Mouse (Mus musculus): Measurements from ENCODE around the gene Slbp. TPM values are rescaled to one million over a fixed set of nuclear protein-coding genes. Genes with fewer than 3 reads are reported as not detected.
A peak's percentile ranks its signal among the peaks of the same experiment; 100 is the strongest.

Slbp gene
- polyA plus RNA-seq, 1 experiment from 2014 or later: 129 TPM

DNA sequence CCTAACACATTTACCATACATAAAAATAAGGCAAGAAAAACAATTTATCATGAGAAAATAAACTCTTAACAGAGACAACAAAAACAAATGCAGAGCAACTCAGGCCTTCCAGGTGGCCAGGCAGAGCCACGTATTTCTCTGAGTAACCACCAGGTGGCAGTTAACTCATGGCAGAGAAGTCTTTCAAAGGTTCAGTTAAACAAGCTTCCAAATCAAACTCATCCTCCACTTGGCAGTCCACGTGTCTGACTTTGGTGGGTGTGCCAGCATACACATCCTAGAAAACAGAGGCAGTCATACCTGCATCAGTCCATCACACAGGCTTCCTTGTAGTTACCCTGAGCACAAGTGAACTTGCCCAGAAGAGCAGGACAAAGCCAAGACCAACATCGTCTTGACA, 11.7 kb downstream of the Slbp start:
- H3K4me2 ChIP-seq (replicated peaks): no peak overlapping the region
- no peak overlapping the region for H3K9ac ChIP-seq (replicated peaks)
- H3K9me3 ChIP-seq: no peaks in the 10 kb centered on the region
- no peak for ATAC-seq (replicated peaks)
- H3K4me1 ChIP-seq: no peaks in the 10 kb centered on the region
- H3K4me3 ChIP-seq: no peak overlapping the region
- no peaks in the 10 kb centered on the region for H3K27me3 ChIP-seq
- H3K36me3 ChIP-seq: peaks cover 43% of the 10 kb centered on the region
- H3K27ac ChIP-seq (replicated peaks): no peak overlapping the region
- WGBS: 39% methylated on average over 3 of the region's 3 CpGs

DNA sequence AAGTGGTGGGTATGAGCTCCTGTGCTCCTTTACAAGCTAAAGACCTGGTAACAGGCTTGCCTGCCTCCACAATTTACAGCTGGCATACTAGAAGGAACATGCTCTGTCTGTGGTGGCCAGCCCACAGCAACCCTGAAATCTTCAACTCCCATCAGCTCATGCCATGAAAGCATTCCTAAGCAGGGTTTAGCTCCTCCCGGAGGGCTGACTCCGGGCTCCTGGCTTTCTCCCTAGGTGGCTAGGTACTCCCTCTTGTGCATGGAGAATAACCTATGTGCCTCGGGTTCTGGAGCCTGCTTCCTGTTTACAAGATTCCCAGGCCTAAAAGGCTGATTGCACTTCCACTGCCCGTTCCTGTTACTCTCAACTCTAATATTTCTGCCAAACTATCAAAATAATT, 13.5 kb downstream of the Slbp start:
- no peak overlapping the region for H3K9ac ChIP-seq (replicated peaks)
- H3K36me3 ChIP-seq: peaks cover 30% of the 10 kb centered on the region
- H3K4me3 ChIP-seq: no peak overlapping the region
- WGBS: 63% methylated on average over 4 of the region's 4 CpGs
- H3K4me2 ChIP-seq (replicated peaks): no peak overlapping the region
- no peaks in the 10 kb centered on the region for H3K4me1 ChIP-seq
- no peaks in the 10 kb centered on the region for H3K27me3 ChIP-seq
- no peak overlapping the region for H3K27ac ChIP-seq (replicated peaks)
- H3K9me3 ChIP-seq: no peaks in the 10 kb centered on the region
- no peak for ATAC-seq (replicated peaks)

- WGBS: 77% methylated on average over 3 of the region's 3 CpGs
- Histone ChIP-seq H3K4me2 (replicated peaks) (no peak overlapping the region), H3K36me3 (peaks cover 20% of the 10 kb centered on the region), H3K27me3 (no peaks in the 10 kb centered on the region), H3K4me1 (no peaks in the 10 kb centered on the region), H3K27ac (replicated peaks) (no peak overlapping the region), H3K4me3 (no peak overlapping the region), H3K9me3 (no peaks in the 10 kb centered on the region), H3K9ac (replicated peaks) (no peak overlapping the region)
- no peak for ATAC-seq (replicated peaks)
These were observed 14.6 kb downstream of the Slbp start for GRCm38 (mm10) chr5:33637606-33638350.

DNA sequence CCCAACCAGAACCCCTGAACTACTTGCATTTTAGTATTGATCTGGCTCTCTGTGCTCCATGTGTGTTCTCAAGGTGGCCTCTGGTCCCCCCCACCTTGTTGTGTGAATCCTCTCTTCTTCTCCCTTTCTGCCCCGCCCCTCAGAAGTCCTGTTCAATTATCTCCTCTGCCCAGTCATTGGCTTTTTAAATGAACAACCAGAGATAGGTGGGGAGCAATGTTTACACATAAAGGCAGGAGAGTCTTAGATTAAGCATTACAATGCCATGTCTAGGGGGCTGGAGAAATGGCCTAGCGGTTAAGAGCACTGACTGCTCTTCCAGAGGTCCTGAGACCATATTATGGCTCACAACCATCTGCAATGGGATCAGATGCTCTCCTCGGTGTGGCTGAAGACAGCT, 17.0 kb downstream of the Slbp start:
- H3K9me3 ChIP-seq: no peaks in the 10 kb centered on the region
- H3K4me3 ChIP-seq: no peak overlapping the region
- WGBS: 95% methylated on average over 3 of the region's 3 CpGs
- peaks cover 4% of the 10 kb centered on the region for H3K36me3 ChIP-seq
- H3K4me2 ChIP-seq (replicated peaks): no peak overlapping the region
- H3K27ac ChIP-seq (replicated peaks): no peak overlapping the region
- no peak overlapping the region for H3K9ac ChIP-seq (replicated peaks)
- H3K27me3 ChIP-seq: no peaks in the 10 kb centered on the region
- peaks cover 3% of the 10 kb centered on the region for H3K4me1 ChIP-seq
- ATAC-seq (replicated peaks): no peak

GRCm38 (mm10) chr5:33632526-33632925, 19.8 kb downstream of the Slbp start:
- peaks cover 20% of the 10 kb centered on the region for H3K4me1 ChIP-seq
- no peak for ATAC-seq (replicated peaks)
- WGBS: 85% methylated on average over 1 of the region's 1 CpGs
- H3K4me3 ChIP-seq: no peak overlapping the region
- no peak overlapping the region for H3K9ac ChIP-seq (replicated peaks)
- H3K4me2 ChIP-seq (replicated peaks): no peak overlapping the region
- no peaks in the 10 kb centered on the region for H3K27me3 ChIP-seq
- H3K27ac ChIP-seq (replicated peaks): no peak overlapping the region
- H3K9me3 ChIP-seq: no peaks in the 10 kb centered on the region
- no peaks in the 10 kb centered on the region for H3K36me3 ChIP-seq

DNA sequence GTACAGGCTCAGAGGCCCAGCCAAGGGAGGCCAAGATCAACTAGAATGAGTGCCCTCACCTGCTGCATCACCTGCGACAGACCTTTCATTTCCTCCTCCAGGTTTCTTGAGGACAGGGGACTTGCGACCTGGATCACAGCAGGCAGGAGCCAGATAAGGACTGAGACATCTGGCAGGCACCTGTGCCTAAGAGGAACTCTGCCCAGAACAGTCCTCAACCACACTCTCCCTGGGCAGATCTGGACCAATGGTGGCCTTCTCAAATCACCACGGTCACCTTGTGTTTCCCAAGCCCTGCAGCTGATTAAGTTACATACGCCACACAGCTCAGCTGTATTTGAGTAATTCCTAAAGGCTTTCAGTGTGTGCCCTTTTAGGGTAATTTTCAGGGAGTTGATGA, 21.8 kb downstream of the Slbp start:
- peaks cover 20% of the 10 kb centered on the region for H3K4me1 ChIP-seq
- H3K36me3 ChIP-seq: no peaks in the 10 kb centered on the region
- H3K27ac ChIP-seq (replicated peaks): no peak overlapping the region
- H3K4me2 ChIP-seq (replicated peaks): peak overlapping the region; percentile 57
- H3K4me3 ChIP-seq: peak overlapping the region; percentile 85
- H3K27me3 ChIP-seq: no peaks in the 10 kb centered on the region
- 76% methylated on average over 4 of the region's 4 CpGs for WGBS
- no peak for ATAC-seq (replicated peaks)
- H3K9me3 ChIP-seq: no peaks in the 10 kb centered on the region
- H3K9ac ChIP-seq (replicated peaks): peak overlapping the region; percentile 56; the same call in 1 of the 2 replicates

GRCm38 (mm10) chr5:33630061-33630460, 22.3 kb downstream of the Slbp start:
- Histone ChIP-seq H3K27me3 (no peaks in the 10 kb centered on the region), H3K36me3 (no peaks in the 10 kb centered on the region), H3K4me3 (peak overlapping the region; percentile 85), H3K4me1 (peaks cover 20% of the 10 kb centered on the region), H3K9me3 (no peaks in the 10 kb centered on the region), H3K9ac (replicated peaks) (peak overlapping the region; percentile 56), H3K4me2 (replicated peaks) (peak overlapping the region; percentile 57), H3K27ac (replicated peaks) (peak overlapping the region; percentile 92)
- peak; percentile 30 for ATAC-seq (replicated peaks)
- WGBS: 4% methylated on average over 9 of the region's 9 CpGs

GRCm38 (mm10) chr5:33629301-33629987, 22.9 kb downstream of the Slbp start, which contains the start of the genes Fam53a and Gm9903:
Gene Fam53a (minus strand): TSS chr5:33629635.
Gene Gm9903 (plus strand): TSS chr5:33629925.
- 0% methylated on average over 98 of the region's 99 CpGs for WGBS

GRCm38 (mm10) chr5:33628820-33629300, 23.5 kb downstream of the Slbp start:
- no peak for ATAC-seq (replicated peaks)
- no peaks in the 10 kb centered on the region for H3K27me3 ChIP-seq
- H3K36me3 ChIP-seq: no peaks in the 10 kb centered on the region
- under 1% methylated on average over 24 of the region's 24 CpGs for WGBS
- peak overlapping the region; percentile 92 for H3K27ac ChIP-seq (replicated peaks)
- peak overlapping the region; percentile 75 for H3K9ac ChIP-seq (replicated peaks)
- peak overlapping the region; percentile 85 for H3K4me3 ChIP-seq
- peak overlapping the region; percentile 78 for H3K4me2 ChIP-seq (replicated peaks)
- no peaks in the 10 kb centered on the region for H3K9me3 ChIP-seq
- peaks cover 20% of the 10 kb centered on the region for H3K4me1 ChIP-seq

More at GRCm38 (mm10) chr5:33629301-33629987, 22.9 kb downstream of the Slbp start, which contains the start of the genes Fam53a and Gm9903:
- peak; percentile 96 for ATAC-seq (replicated peaks)
- Histone ChIP-seq H3K9ac (replicated peaks) (peak within 1 kb of the TSS; percentile 75), H3K4me2 (replicated peaks) (peak within 1 kb of the TSS; percentile 78), H3K27ac (replicated peaks) (peak within 1 kb of the TSS; percentile 92), H3K36me3 (no peaks in the 10 kb centered on the region), H3K9me3 (no peaks in the 10 kb centered on the region), H3K4me3 (peak within 1 kb of the TSS; percentile 85), H3K4me1 (peaks cover 20% of the 10 kb centered on the region), H3K27me3 (no peaks in the 10 kb centered on the region)

GRCm38 (mm10) chr5:33627968-33628367, 24.4 kb downstream of the Slbp start:
- H3K4me1 ChIP-seq: peaks cover 20% of the 10 kb centered on the region
- no peaks in the 10 kb centered on the region for H3K27me3 ChIP-seq
- H3K9ac ChIP-seq (replicated peaks): no peak overlapping the region; the same call in 1 of the 2 replicates
- peak overlapping the region; percentile 78 for H3K4me2 ChIP-seq (replicated peaks)
- H3K36me3 ChIP-seq: no peaks in the 10 kb centered on the region
- H3K4me3 ChIP-seq: peak overlapping the region; percentile 85
- 40% methylated on average over 4 of the region's 4 CpGs for WGBS
- ATAC-seq (replicated peaks): no peak
- H3K27ac ChIP-seq (replicated peaks): no peak overlapping the region
- H3K9me3 ChIP-seq: no peaks in the 10 kb centered on the region

DNA sequence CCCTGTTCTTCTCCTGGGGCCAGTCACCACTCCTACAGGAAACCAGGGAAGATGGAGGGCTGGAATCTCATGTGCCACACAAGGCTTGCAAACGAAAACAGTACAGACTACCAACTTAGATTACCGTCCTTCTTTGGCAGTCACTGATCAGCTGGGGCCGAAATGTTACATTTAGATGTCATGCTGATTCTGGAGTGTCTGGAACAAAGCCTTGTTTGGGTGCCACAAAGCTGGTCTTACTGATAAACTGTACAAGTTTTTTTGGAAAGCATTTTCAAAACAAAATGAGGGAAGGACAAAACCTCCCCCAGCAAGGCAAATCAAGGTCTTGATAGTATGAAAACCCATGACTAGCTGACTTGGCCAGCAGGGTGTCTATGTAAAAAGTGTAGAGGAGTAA, 28.6 kb downstream of the Slbp start:
- H3K27me3 ChIP-seq: no peaks in the 10 kb centered on the region
- H3K9ac ChIP-seq (replicated peaks): no peak overlapping the region
- H3K9me3 ChIP-seq: no peaks in the 10 kb centered on the region
- H3K4me3 ChIP-seq: no peak overlapping the region
- H3K27ac ChIP-seq (replicated peaks): no peak overlapping the region
- no peaks in the 10 kb centered on the region for H3K36me3 ChIP-seq
- H3K4me2 ChIP-seq (replicated peaks): no peak overlapping the region
- WGBS: 84% methylated on average over 3 of the region's 3 CpGs
- peaks cover 11% of the 10 kb centered on the region for H3K4me1 ChIP-seq
- ATAC-seq (replicated peaks): no peak

- ATAC-seq (replicated peaks): no peak
- H3K36me3 ChIP-seq: no peaks in the 10 kb centered on the region
These were observed 29.7 kb downstream of the Slbp start for GRCm38 (mm10) chr5:33622671-33623070.

More at GRCm38 (mm10) chr5:33622671-33623070, 29.7 kb downstream of the Slbp start:
- Histone ChIP-seq H3K9ac (replicated peaks) (no peak overlapping the region), H3K4me3 (no peak overlapping the region), H3K4me1 (no peaks in the 10 kb centered on the region), H3K27ac (replicated peaks) (no peak overlapping the region), H3K4me2 (replicated peaks) (no peak overlapping the region), H3K27me3 (no peaks in the 10 kb centered on the region), H3K9me3 (no peaks in the 10 kb centered on the region)
- 95% methylated on average over 2 of the region's 2 CpGs for WGBS

Measured in forebrain, embryonic 15.5 days (tissue).